Mouse (Mus musculus) brain, embryonic 18.5 days (tissue): Measurements from ENCODE around the gene Skint8.
"Not testable (repeated sequence)": the region's sequence is repeated elsewhere in the genome, so short reads cannot be mapped to it uniquely, and the experiment has no call there.

Source experiments
- DNase-seq: peaks from one replicate; pipeline ENCODE4 v3.0.0-alpha.2; 2012; ENCODE audit warnings: low read depth, low spot score

Gene Skint8

DNA sequence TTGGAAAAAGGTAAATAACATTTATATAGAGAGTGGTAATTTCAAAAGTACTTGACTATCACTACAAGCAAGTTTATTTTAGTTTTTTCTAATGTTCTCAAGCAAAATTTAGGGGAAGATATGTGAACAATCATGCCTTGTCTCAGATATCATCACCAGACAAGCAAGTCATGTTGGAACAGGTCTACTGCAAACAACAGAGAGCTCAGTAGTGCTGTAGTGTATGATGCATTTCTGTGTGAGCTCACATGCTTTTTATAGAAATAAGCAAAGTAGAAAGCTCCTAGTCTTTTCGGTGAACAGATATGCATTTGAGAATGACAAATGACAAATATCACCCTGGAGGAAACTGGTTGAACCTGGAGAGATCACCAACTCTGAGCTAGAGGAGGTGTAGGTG, at the start of gene Skint8:
Skint8 (plus strand) TSS at position 301 of the 400 bp plus-strand sequence.
- no peak for DNase-seq

DNA sequence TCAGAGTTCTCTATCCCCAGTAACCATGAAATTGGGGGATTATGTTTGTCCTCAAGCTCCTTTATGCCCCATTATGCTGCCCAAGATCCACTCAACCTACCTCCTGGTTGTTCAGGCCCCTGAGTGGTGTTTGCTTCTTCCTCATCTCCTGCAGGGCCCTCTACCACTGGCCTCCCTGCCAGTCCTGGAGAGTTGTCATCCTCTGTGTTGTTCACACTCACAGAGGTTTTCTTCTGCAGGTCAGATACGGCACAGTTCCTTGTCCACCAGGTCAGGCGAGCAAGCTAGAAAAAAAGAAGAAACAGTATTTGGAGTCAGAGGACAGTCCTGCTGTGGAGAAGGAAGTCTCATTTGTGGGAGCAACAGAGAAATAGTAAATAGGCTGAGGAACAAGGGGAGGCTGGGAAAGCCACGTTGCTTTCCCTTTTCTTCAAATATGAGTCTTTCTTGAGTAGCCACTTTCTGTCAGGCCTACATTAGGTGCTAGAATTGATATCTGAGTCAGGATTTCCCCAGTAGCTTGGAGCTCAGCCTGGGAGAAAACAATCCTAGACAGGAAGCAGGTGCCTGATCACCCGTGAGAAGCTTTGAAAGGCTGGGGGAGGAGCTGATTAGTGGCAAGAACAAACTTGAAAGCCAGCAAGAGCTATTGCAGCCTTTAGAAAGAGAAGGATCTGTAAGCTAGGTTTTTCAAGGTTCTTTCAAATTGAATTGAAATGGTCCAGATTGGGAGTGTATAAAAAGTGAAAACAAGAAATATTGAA, 38.9 kb upstream of the Skint8 start:
- DNase-seq = no peak

DNA sequence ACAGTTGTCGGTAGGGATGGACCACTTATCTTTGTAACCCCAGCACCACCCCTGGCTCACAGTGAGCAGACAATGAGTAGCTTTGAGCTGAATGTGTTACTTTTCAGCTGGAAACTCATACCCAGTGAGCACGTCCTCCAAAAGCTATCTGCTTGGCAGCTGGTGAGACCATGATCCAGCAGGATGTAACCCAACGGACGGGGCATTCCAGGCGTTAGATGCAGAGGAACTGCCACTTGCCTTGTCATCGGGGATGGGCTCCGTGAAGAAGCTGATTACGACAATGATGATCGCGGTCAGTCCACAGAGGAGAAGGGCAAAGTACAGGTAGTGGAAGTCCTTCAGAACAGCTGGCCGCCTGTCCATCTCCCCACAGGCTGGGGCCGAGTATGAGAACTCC, 35.6 kb upstream of the Skint8 start:
- DNase-seq = no peak

DNA sequence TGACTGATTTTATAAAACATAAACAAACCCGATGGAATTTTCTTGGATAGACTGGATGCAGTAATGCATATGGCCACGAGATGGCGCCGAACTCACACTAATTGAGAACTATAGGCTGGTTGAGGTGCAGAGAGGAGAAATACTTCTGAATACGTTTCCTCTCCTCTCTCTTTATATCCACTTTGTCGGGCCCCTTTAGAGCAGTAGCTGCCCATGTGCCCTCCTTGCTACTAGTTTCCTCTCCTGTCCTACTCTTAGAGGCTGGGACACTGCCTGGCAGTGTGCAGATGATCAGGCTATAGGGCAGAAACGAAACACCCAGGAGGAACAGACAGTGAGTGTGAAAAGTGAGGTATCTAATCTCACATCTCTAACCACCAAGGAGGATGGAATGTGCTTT, 33.2 kb upstream of the Skint8 start:
- DNase-seq = peak; percentile 6

DNA sequence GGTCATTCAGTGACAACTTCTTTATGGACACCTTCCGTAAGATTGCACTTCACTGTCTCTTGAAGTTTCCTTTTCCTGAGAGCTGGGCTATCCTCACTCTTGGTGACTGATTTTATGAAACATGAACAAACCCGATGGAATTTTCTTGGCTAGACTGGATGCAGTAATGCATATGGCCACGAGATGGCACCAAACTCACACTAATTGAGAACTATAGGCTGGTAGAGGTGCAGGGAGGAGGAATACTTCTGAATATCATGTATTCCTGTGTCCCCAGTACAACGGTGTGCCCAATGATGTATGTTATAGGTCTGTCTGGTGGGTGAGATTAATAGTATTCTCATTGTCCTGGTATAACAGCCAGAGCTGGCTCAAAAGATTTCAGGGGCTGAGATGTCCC, 32.6 kb upstream of the Skint8 start:
- DNase-seq = peak; percentile 20

DNA sequence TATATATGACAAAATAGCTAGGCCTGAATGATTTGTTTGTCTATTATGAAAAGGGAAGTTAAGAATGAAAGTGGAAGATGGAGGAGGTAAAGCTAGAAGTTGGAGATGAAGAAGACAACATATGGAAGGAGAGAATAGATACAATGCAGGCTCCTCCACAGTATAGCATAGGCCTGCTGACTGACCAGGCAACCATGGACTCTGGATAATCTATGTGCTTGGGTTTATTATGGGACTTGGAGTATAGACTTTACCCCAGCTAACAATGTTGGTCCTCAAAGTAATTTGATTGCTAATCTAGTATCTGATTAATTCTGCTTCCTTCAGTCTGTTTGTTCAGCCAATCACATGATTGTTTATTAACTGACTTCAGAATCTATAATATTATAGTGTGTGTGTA, 27.1 kb upstream of the Skint8 start:
- no peak for DNase-seq

DNA sequence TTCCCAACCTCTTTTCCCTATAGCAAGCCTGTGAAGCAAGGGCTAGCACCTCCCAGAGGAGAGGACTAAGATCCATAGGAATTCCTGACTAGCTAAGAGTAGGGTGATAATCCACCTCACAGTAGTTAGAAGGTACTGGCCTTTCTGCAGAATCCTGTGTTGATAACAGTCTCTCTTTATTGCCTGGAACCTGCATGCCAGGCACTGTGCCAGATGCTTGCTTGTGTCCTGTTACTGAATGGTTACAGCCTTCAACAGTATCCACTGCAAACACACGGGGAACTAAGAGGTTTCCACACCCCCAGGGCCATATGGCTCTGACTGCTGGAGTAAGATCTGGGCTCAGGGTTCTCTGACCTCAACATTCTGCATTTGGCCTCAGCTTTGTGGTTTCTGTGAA, 21.4 kb upstream of the Skint8 start:
- no peak for DNase-seq

DNA sequence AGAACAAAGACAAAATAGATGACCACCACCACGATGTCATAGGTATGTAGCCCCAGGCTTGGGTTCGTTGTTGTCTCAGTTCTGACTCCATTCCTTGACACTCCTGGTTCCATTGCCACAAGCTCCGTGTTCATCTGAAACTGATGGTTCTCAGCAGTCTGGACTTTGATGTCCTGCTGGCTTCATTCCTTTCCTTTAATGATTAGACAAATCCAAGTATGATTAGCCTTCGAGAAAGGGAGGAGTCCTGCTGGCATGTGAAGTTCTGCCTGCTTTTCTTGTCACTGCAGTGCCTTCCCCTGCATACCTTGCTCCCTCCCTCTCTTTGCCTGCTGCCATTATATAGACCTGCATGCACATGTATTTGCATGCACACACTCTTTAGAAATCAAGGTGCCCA, 20.6 kb upstream of the Skint8 start:
- no peak for DNase-seq

DNA sequence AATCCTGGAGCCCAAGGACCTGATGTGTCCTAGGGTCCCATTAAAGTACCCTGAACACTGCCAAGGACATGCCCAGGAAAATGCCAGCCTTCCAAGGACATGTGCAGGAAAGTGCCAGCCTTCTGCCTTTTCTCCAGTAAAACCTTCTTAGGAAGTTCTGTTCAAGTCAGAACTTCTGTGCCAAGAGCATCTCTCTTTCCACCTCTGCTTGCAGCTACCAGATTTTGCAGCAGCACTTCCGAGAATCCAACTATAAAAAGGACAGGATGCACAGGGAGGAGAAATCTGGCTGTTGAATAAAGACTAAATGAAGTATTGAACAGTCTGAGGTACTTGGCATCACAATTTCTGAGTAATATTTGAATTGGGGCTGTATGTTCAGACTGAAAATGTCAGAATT, 18.7 kb upstream of the Skint8 start:
- DNase-seq = not testable (repeated sequence)

DNA sequence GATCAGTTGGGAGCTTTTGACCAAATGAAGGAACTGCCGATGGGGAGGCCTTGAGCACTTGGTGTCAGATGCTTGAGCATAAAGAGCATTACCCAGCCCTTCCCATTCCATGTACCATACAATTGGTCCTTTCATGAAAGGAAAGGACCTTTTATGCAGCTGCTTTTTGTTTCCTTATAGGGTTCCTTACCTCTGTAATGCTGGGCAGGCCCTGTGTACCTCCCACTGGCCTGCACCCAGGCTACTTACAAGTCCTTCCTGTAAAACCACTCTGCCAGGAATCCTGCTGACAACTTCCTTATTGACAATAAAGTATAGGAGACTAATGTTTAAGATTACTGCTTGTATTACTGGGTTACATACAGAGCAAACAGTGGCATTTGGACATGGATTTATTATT, 17.7 kb upstream of the Skint8 start:
- no peak for DNase-seq

DNA sequence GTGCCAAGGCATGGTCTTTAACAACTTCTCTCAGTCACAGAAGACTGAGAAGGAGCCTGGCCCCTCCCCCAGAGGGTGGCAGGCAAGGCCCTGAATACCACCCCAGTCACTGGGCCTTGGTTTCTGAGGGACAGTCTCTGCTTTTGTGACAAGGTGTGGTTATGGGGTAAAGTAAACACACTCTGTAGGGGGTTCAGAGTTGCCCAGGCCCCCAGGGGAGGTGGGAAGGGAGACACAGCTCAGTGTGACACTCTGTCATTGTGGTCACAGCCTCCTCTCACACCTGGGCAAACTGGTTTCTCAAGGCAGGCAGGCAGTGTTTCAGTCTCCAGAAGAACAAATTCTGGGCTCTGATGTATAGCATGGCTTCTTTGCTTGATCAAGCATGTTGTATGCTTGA, 16.4 kb upstream of the Skint8 start, which contains the start of gene Slc5a9:
Slc5a9 (minus strand) TSS at position 144 of the 400 bp plus-strand sequence.
- DNase-seq = no peak

DNA sequence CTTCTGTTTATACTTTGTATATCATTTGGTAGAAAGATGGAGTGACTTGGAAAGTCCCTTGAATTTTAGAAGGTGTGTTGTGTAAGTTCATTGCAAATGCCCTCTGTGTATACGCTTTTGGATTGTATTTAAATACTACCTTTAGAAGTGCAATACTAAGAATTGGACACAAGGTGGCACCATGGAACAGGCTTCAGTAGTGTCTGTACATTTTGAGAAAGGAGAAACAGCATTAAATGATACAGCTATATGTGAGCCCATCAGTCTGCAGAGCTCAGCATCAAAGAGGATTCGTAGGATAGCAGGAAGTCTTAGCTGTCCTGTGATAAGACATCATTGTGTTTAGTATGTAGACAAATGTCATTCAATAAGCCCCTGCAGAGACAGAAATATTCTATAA, 11.3 kb upstream of the Skint8 start:
- peak; percentile 6 for DNase-seq

DNA sequence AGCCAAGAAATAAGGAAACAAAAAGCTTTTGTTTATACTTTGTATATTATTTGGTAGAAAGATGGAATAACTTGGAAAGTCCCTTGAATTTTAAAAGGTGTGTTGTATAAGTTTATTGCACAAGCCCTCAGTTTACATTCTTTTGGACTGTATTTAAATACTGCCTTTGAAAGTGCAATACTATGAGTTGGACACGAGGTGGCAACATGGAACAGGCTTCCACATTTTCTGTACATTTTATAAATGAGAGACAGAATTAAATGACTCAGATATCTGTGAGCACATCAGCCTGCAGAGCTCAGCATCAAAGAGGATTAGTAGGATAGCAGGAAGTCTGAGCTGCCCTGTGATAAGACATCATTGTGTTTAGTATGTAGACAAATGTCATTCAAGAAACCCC, 42.1 kb downstream of the Skint8 start:
- DNase-seq = no peak

DNA sequence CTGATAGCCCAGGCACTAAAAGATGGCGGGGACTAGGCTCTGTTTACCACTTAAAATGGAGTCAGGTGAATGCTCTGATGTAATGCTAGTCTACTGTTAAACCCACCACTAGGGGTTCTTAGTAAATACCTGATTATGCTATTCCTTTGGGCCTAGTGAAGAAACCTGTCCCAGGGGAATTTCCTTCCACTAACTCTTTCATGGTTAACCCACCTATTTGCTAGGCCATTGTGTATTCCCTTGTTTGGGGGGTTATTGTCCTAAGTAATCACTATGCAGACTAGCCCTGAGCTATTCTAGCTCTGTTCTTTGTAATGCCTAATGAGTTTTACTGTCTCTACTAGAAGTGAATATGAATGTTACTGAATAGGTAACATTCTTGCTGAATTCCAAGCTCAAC, 44.0 kb downstream of the Skint8 start:
- DNase-seq = not testable (repeated sequence)

DNA sequence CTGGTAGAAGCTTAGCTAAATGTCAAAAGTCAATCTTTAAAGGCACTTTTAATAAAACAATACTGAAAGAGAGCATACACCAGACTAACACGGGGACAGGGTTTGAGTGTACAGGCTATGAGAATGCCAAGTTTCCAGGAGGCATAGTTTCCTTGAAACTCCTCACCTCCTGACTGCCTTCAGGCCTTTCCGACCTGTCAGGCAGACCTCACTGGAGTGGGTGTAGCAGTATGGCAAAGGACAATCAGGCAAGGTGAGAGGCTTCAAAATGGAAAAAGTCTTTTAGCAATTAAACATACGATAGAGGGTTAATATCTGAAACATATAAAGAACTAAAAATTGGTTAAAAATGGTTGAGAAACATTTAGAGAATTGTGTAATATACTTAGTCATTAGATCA, 44.5 kb downstream of the Skint8 start:
- DNase-seq = no peak

DNA sequence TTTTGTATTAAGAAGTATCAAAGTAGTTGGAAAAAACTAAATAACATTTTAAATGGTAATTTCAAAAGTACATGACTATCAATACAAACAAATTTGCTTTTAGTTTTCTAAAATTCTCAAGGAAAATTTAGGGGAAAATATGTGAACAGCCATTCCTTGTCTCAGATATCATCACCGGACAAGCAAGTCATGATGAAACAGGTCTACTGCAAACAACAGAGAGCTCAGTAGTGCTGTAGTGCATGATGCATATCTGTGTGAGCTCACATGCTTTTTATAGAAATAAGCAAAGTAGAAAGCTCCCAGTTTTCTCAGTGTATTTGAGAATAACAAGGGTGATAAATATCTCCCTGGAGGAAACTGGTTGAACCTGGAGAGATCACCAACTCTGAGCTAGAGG, 53.4 kb downstream of the Skint8 start, which contains the start of gene Skint7:
Skint7 (plus strand) TSS at position 301 of the 400 bp plus-strand sequence.
- no peak for DNase-seq
